8 mouse cellular contexts compared by ENCODE assay signal in the genomic region with DNA sequence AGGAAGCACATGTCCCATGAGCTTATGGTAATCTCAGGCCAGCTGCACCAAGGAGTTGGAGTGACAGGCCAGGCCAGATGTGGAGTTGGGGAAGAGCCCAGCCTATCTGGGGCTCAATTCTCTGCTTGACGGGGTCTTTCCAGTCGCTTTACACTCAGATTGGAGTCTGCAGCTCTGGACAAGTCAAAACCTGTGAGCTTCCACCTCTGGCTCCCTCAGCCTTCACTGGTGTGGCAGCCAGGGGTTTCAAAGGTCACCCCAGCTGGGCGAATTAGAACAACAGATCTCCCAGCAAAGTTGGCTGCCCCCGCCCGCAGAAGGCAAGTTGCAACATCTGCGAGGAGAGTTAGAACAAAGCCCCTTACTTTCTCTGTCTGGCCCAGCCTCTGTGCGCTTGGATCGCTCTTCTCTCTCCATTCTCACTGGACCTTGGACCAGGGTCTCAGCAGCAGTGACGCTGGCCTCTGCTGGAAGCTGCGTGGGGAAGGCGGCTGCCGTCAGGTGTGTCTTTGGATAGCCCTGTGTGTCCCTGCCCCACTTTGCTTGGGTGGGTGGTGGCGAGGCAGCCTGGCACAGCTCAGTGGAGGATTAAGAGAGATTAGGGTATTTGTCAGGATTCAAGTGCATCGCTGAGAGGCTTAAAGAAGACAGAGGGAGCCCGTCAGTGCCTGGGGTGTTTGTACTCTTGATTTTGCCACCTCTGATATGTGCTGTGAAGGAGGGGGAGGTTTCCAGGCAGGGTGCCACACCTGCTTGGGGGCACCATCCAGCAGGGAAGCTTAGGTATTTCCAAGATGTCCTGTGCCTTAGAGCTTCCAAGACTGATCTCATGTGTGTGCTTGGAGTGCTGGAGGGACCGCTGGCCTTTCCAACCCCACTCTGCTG.
DNase-seq lines count a peak whose midpoint lies in the region; ATAC-seq and TF ChIP-seq lines count a peak whose summit lies in the region.

No protein-coding gene starts in this region.

- H3K9me3 ChIP-seq in embryonic facial prominence, embryonic 10.5 days: no peaks in the 10 kb centered on the region
- H3K9me3 ChIP-seq in limb, embryonic 14.5 days (ENCODE audit: control insufficient read depth, low read length): no peaks in the 10 kb centered on the region
- H3K9me3 ChIP-seq in midbrain, embryonic 16.5 days (replicated peaks; ENCODE audit: control insufficient read depth, low read length, poor library complexity, severe bottlenecking): no peaks in the 10 kb centered on the region

- intact Hi-C loops in heart, postnatal 25 days (cut with DNase I): no loop called here

- 11% methylated on average over 16 of the region's 16 CpGs for WGBS in embryonic facial prominence, embryonic 10.5 days
- WGBS in limb, embryonic 14.5 days: 32% methylated on average over 16 of the region's 16 CpGs
- whole genome bisulfite sequencing in midbrain, embryonic 16.5 days: 7% methylated on average over 16 of the region's 16 CpGs

- peak overlapping the region; percentile 61 for H3K27ac ChIP-seq in embryonic facial prominence, embryonic 10.5 days (replicated peaks)
- H3K27ac ChIP-seq in limb, embryonic 14.5 days (replicated peaks; ENCODE audit: low read depth, low read length): no peak overlapping the region
- no peak overlapping the region for H3K27ac ChIP-seq in midbrain, embryonic 16.5 days (ENCODE audit: low read length)

- H3K9ac ChIP-seq in limb, embryonic 14.5 days (ENCODE audit: low read depth, low read length, severe bottlenecking): no peak overlapping the region
- 0 out of 2 replicates have a peak overlapping the region, but pooled peaks have one; percentile 33 for H3K9ac ChIP-seq in midbrain, embryonic 16.5 days (ENCODE audit: low read depth, low read length)

- peaks cover 52% of the 10 kb centered on the region for H3K4me1 ChIP-seq in embryonic facial prominence, embryonic 10.5 days
- H3K4me1 ChIP-seq in limb, embryonic 14.5 days (ENCODE audit: control insufficient read depth, insufficient read depth, low read length): peaks cover 11% of the 10 kb centered on the region
- peaks cover 11% of the 10 kb centered on the region for H3K4me1 ChIP-seq in midbrain, embryonic 16.5 days (ENCODE audit: control insufficient read depth, insufficient read depth, low read length)

- H3K4me3 ChIP-seq in embryonic facial prominence, embryonic 10.5 days: peak overlapping the region; percentile 32
- no peak overlapping the region for H3K4me3 ChIP-seq in limb, embryonic 14.5 days (replicated peaks; ENCODE audit: low read length)
- no peak overlapping the region for H3K4me3 ChIP-seq in midbrain, embryonic 16.5 days (ENCODE audit: low read depth, low read length)

- no peak for TF ChIP-seq POLR2A in limb, embryonic 14.5 days (IDR thresholded peaks at IDR 0.05; ENCODE audit: borderline replicate concordance, extremely low read depth, insufficient read depth, insufficient read length)

- 0 out of 2 replicates have a peak, but pooled peaks cover 8% of the 10 kb centered on the region for H3K27me3 ChIP-seq in embryonic facial prominence, embryonic 10.5 days (replicated peaks; ENCODE audit: low read depth, poor library complexity, severe bottlenecking)
- H3K27me3 ChIP-seq in limb, embryonic 14.5 days (ENCODE audit: control insufficient read depth, insufficient read depth, low read length): no peaks in the 10 kb centered on the region
- peaks cover 2% of the 10 kb centered on the region; the same call in 1 of the 2 replicates for H3K27me3 ChIP-seq in midbrain, embryonic 16.5 days (ENCODE audit: control insufficient read depth, insufficient read depth, low read depth, low read length)

- H3K4me2 ChIP-seq in limb, embryonic 14.5 days (replicated peaks; ENCODE audit: low read depth, low read length, severe bottlenecking): 0 out of 2 replicates have a peak overlapping the region, but pooled peaks have one; percentile 14
- 0 out of 2 replicates have a peak overlapping the region, but pooled peaks have one; percentile 15 for H3K4me2 ChIP-seq in midbrain, embryonic 16.5 days (ENCODE audit: low read length)

- H3K36me3 ChIP-seq in embryonic facial prominence, embryonic 10.5 days (replicated peaks): no peaks in the 10 kb centered on the region
- H3K36me3 ChIP-seq in limb, embryonic 14.5 days (ENCODE audit: control insufficient read depth, insufficient read depth, low read length): no peaks in the 10 kb centered on the region
- no peaks in the 10 kb centered on the region for H3K36me3 ChIP-seq in midbrain, embryonic 16.5 days (ENCODE audit: control insufficient read depth, insufficient read depth, low read length)

- DNase-seq in Muller cell, postnatal 12 days (ENCODE audit: inconsistent ontology term): peak; percentile 20
- DNase-seq in embryonic facial prominence, embryonic 10.5 days (ENCODE audit: low spot score): peak; percentile 60
- DNase-seq in heart, postnatal 25 days (ENCODE audit: low spot score): peak; percentile 44
- DNase-seq in limb, embryonic 14.5 days (ENCODE audit: low spot score): peak; percentile 51
- DNase-seq in cerebellum, adult 11-12 months: no peak
- no peak for DNase-seq in layer of hippocampus, postnatal 36 days
- DNase-seq in layer of hippocampus, adult 11-12 months (ENCODE audit: low spot score): no peak

- ATAC-seq in limb, embryonic 14.5 days (ENCODE audit: low FRiP score, low read depth): peak; percentile 63
- ATAC-seq in midbrain, embryonic 16.5 days: no peak

Comparison
In these comparisons a context has a peak if more than half of its experiments do, and no peak if none do; other contexts are left out.
1. DNase-seq: peak in Muller cell, postnatal 12 days (single experiment), embryonic facial prominence, embryonic 10.5 days (single experiment), heart, postnatal 25 days (single experiment) and limb, embryonic 14.5 days (single experiment); none in cerebellum, adult 11-12 months (single experiment), layer of hippocampus, postnatal 36 days (0 of 2) and layer of hippocampus, adult 11-12 months (single experiment).